Mouse (Mus musculus) embryonic stem cell, embryonic (primary cell): ENCODE data around the gene Dot1l.

Source experiments
- CTCF ChIA-PET, 4 experiments: fragments of 300-600 bp in 2 of 4; fragments of 350-600 bp in 2 of 4; sonication (Branson Sonifier 250); formaldehyde crosslinking; loops; one replicate each; lab custom pipeline; 2022; ENCODE audit warnings: inconsistent platforms in 2 of 4; lab: Charles Lee
- POLR2A ChIA-PET, 4 experiments: fragments of 300-600 bp in 2 of 4; fragments of 350-600 bp in 2 of 4; sonication (Branson Sonifier 250); formaldehyde crosslinking; loops; one replicate each; lab custom pipeline; 2022; ENCODE audit warnings: antibody characterized with exemption in 4 of 4, inconsistent platforms in 1 of 4; lab: Charles Lee

The Dot1l gene

GRCm38 (mm10) chr10:80793033-80793784 is 38.2 kb downstream of the Dot1l start:
- CTCF ChIA-PET = interaction anchor here in 2 of 4 experiments (1.1 to 2.5 kb wide), 4 partner anchors 12 to 46 kb away, joined by 3 to 14 read pairs (median 4); no protein-coding TSS in a partner anchor
- POLR2A ChIA-PET = interaction anchor here in 3 of 4 experiments (0.6 to 3.4 kb wide), 23 partner anchors 8 to 320 kb away, joined by 3 to 30 read pairs (median 4); partner anchors contain the start of genes Amh (in 1 of the 3), Ap3d1 (in 1 of the 3) and Gadd45b (in 1 of the 3)

- POLR2A ChIA-PET = interaction anchor here in 2 of 4 experiments (0.6 to 3.4 kb wide), 7 partner anchors 9 to 225 kb away, joined by 3 to 30 read pairs (median 8); partner anchors contain the start of gene Amh (in 1 of the 2)
These were observed 38.8 kb downstream of the Dot1l start for GRCm38 (mm10) chr10:80793803-80794202.

GRCm38 (mm10) chr10:80794750-80795149 is 39.7 kb downstream of the Dot1l start:
- POLR2A ChIA-PET = interaction anchor here in 3 of 4 experiments (0.6 to 4.9 kb wide), 17 partner anchors 9 to 276 kb away, joined by 3 to 36 read pairs (median 3); partner anchors contain the start of genes Amh (in 1 of the 3) and Thop1 (in 1 of the 3)
- CTCF ChIA-PET = interaction anchor here in 1 of 4 experiments (0.6 to 2.3 kb wide), 2 partner anchors 11 to 20 kb away, joined by 3 to 8 read pairs; no protein-coding TSS in a partner anchor

More at GRCm38 (mm10) chr10:80793803-80794202, 38.8 kb downstream of the Dot1l start:
- CTCF ChIA-PET = interaction anchor here in 1 of 4 experiments (1.8 kb wide), 1 partner anchor 12 kb away, joined by 4 read pairs; no protein-coding TSS in a partner anchor

- POLR2A ChIA-PET = interaction anchor here in 3 of 4 experiments (0.7 to 4.9 kb wide), 15 partner anchors 10 to 120 kb away, joined by 3 to 36 read pairs (median 4); partner anchors contain the start of gene Amh (in 1 of the 3)
These were observed 41.4 kb downstream of the Dot1l start for GRCm38 (mm10) chr10:80796307-80796848.

GRCm38 (mm10) chr10:80797186-80798149 is 42.5 kb downstream of the Dot1l start:
- POLR2A ChIA-PET = interaction anchor here in 3 of 4 experiments (0.6 to 4.9 kb wide), 19 partner anchors 8 to 374 kb away, joined by 3 to 36 read pairs (median 4); partner anchors contain the start of genes Abhd17a (in 1 of the 3), Amh (in 1 of the 3) and Ap3d1 (in 1 of the 3)
- CTCF ChIA-PET = interaction anchor here in 1 of 4 experiments (1.1 kb wide), 1 partner anchor 83 kb away, joined by 3 read pairs; no protein-coding TSS in a partner anchor

More at GRCm38 (mm10) chr10:80796307-80796848, 41.4 kb downstream of the Dot1l start:
- CTCF ChIA-PET = interaction anchor here (0.6 to 2.3 kb wide), 6 partner anchors 9 to 84 kb away, joined by 3 to 8 read pairs (median 3); no protein-coding TSS in a partner anchor

- ChIA-PET CTCF (no interaction called here), POLR2A (interaction anchor here in 3 of 4 experiments (0.6 to 4.9 kb wide), 22 partner anchors 7 to 374 kb away, joined by 3 to 36 read pairs (median 4); partner anchors contain the start of genes Abhd17a (in 1 of the 3), Amh (in 1 of the 3) and Ap3d1 (in 1 of the 3))
These were observed 43.4 kb downstream of the Dot1l start, which contains the start of the genes Sf3a2 and Plekhj1 for GRCm38 (mm10) chr10:80798150-80799006. Gene Sf3a2, plus strand, starts transcription at chr10:80798198. Gene Plekhj1, minus strand, starts transcription at chr10:80798626.

- ChIA-PET CTCF (no interaction called here), POLR2A (interaction anchor here in 3 of 4 experiments (0.6 to 4.9 kb wide), 15 partner anchors 8 to 353 kb away, joined by 3 to 36 read pairs (median 4); partner anchors contain the start of genes Amh (in 1 of the 3), Ap3d1 (in 1 of the 3) and Gadd45b (in 1 of the 3))
These were observed 44.1 kb downstream of the Dot1l start for GRCm38 (mm10) chr10:80799070-80799566.

GRCm38 (mm10) chr10:80802204-80802912 is 47.4 kb downstream of the Dot1l start:
- ChIA-PET POLR2A (interaction anchor here in 2 of 4 experiments (0.6 to 2.2 kb wide), 8 partner anchors 10 to 290 kb away, joined by 3 to 6 read pairs (median 4); partner anchors contain the start of gene Ap3d1 (in 1 of the 2)), CTCF (no interaction called here)

- ChIA-PET CTCF (no interaction called here), POLR2A (interaction anchor here in 2 of 4 experiments (0.5 to 1.4 kb wide), 2 partner anchors 11 to 93 kb away, joined by 5 read pairs; no protein-coding TSS in a partner anchor)
These were observed 48.0 kb downstream of the Dot1l start for GRCm38 (mm10) chr10:80802996-80803395.

GRCm38 (mm10) chr10:80804340-80804739 is 49.3 kb downstream of the Dot1l start:
- ChIA-PET CTCF (interaction anchor here in 3 of 4 experiments (0.7 to 8.6 kb wide), 3 partner anchors 57 to 94 kb away, joined by 3 to 142 read pairs (median 4); no protein-coding TSS in a partner anchor), POLR2A (interaction anchor here in 2 of 4 experiments (0.5 to 8.2 kb wide), 6 partner anchors 12 to 125 kb away, joined by 3 to 88 read pairs (median 16); partner anchors contain the start of gene Gadd45b (in 1 of the 2))

- CTCF ChIA-PET = interaction anchor here (0.7 to 8.6 kb wide), 21 partner anchors 13 to 442 kb away, joined by 3 to 142 read pairs (median 6); no protein-coding TSS in a partner anchor
- POLR2A ChIA-PET = interaction anchor here in 3 of 4 experiments (0.5 to 9.2 kb wide), 30 partner anchors 8 to 308 kb away, joined by 3 to 99 read pairs (median 5); partner anchors contain the start of genes Ap3d1 (in 2 of the 3), Gadd45b (in 2 of the 3), Csnk1g2 (in 1 of the 3) and Mknk2 (in 1 of the 3)
These were observed 49.9 kb downstream of the Dot1l start, which contains the start of gene Amh for GRCm38 (mm10) chr10:80804916-80805315. Gene Amh, plus strand, starts transcription at chr10:80805243.

GRCm38 (mm10) chr10:80805322-80805721 is 50.3 kb downstream of the Dot1l start:
- ChIA-PET POLR2A (interaction anchor here in 3 of 4 experiments (0.6 to 9.2 kb wide), 64 partner anchors 8 to 513 kb away, joined by 3 to 99 read pairs (median 4); partner anchors contain the start of genes Timm13 (in 3 of the 3), Ap3d1 (in 2 of the 3), Csnk1g2 (in 2 of the 3) and Gadd45b (in 2 of the 3)), CTCF (interaction anchor here (0.5 to 8.6 kb wide), 92 partner anchors 9 to 1025 kb away, joined by 3 to 142 read pairs (median 4); partner anchors contain the start of genes Ap3d1 (in 1 of the 4), Dot1l (in 1 of the 4), Gadd45b (in 1 of the 4) and Gng7 (in 1 of the 4))

GRCm38 (mm10) chr10:80805925-80806324 is 50.9 kb downstream of the Dot1l start:
- CTCF ChIA-PET = interaction anchor here (0.5 to 8.6 kb wide), 95 partner anchors 8 to 1025 kb away, joined by 3 to 142 read pairs (median 4); partner anchors contain the start of genes Ap3d1 (in 1 of the 4), Dot1l (in 1 of the 4), Gadd45b (in 1 of the 4) and Gng7 (in 1 of the 4)
- POLR2A ChIA-PET = interaction anchor here in 3 of 4 experiments (0.6 to 9.2 kb wide), 66 partner anchors 8 to 514 kb away, joined by 3 to 99 read pairs (median 4); partner anchors contain the start of genes Timm13 (in 3 of the 3), Ap3d1 (in 2 of the 3), Csnk1g2 (in 2 of the 3) and Gadd45b (in 2 of the 3)
